Mouse (Mus musculus) CD4-positive helper T cell, adult 2 months (primary cell): Measurements from ENCODE around the gene Agtr2.
"Not testable (repeated sequence)": the region's sequence is repeated elsewhere in the genome, so short reads cannot be mapped to it uniquely, and the experiment has no call there.

Experiments used
- DNase-seq: peaks from one replicate; pipeline ENCODE4 v3.0.0-alpha.2; 2012; ENCODE audit warnings: low read depth, missing footprints, low spot score

Agtr2 gene

GRCm38 (mm10) chrX:21484414-21484813, at the start of gene Agtr2:
Agtr2 (plus strand) TSS chrX:21484544.
- DNase-seq, result no peak

- no peak for DNase-seq
These were observed 31.8 kb upstream of the Agtr2 start for GRCm38 (mm10) chrX:21452519-21452918.

- no peak for DNase-seq
These were observed 3.8 kb downstream of the Agtr2 start for GRCm38 (mm10) chrX:21488111-21488510.

- no peak for DNase-seq
These were observed 15.9 kb downstream of the Agtr2 start for GRCm38 (mm10) chrX:21500242-21500641.

- not testable (repeated sequence) for DNase-seq
These were observed 23.0 kb downstream of the Agtr2 start for GRCm38 (mm10) chrX:21507333-21507732.

GRCm38 (mm10) chrX:21522590-21522989, 38.2 kb downstream of the Agtr2 start:
- no peak for DNase-seq
